Mouse (Mus musculus) cortical plate, adult 2 months (tissue): Measurements from ENCODE around the gene Mylk4. TPM values are rescaled to one million over a fixed set of nuclear protein-coding genes. Genes with fewer than 3 reads are reported as not detected.

Source experiments
- H3K27ac ChIP-seq: fragments of 200-500 bp; 2 replicates; pipeline ENCODE4 v1.5.1; 2012; ENCODE audit warnings: low read length, control low read depth, inconsistent platforms; ENCODE audit not compliant: insufficient read depth
- H3K4me1 ChIP-seq: fragments of 200-500 bp; 2 replicates; pipeline ENCODE4 v1.6.1; 2011; ENCODE audit warnings: low read length; ENCODE audit not compliant: control insufficient read depth, insufficient read depth
- H3K4me3 ChIP-seq: fragments of 200-500 bp; 2 replicates; pipeline ENCODE4 v1.5.1; 2011; ENCODE audit warnings: mild to moderate bottlenecking, low read length, control low read depth; ENCODE audit not compliant: insufficient read depth
- CTCF ChIP-seq: fragments of 200-500 bp; IDR thresholded peaks from 2 replicates; pipeline ENCODE4 v1.5.1; 2011; ENCODE audit warnings: mild to moderate bottlenecking, control low read depth, low read length; ENCODE audit not compliant: insufficient read depth; ENCODE audit errors: extremely low read depth
- POLR2A ChIP-seq: fragments of 200-500 bp; IDR thresholded peaks from 2 replicates; pipeline ENCODE4 v1.6.1; 2011; ENCODE audit warnings: mild to moderate bottlenecking, low read length, control low read depth; ENCODE audit not compliant: insufficient read depth; ENCODE audit errors: extremely low read depth
- polyA plus RNA-seq: library from polyadenylated mRNA; depleted of rRNA; stranded (reverse); fragments of >200 nt; gene quantifications from 2 replicates; pipeline ENCODE4 v1.2.3, GENCODE M21; 2012

Gene Mylk4
- polyA plus RNA-seq, 1 experiment = 0.15 TPM

GRCm38 (mm10) chr13:32800859-32801258 is 17.1 kb upstream of the Mylk4 start:
- no peak for TF ChIP-seq POLR2A
- no peak for TF ChIP-seq CTCF
- Histone ChIP-seq H3K27ac (no peak overlapping the region), H3K4me3 (no peak overlapping the region), H3K4me1 (peaks cover 8% of the 10 kb centered on the region; the same call in 1 of the 2 replicates)

DNA sequence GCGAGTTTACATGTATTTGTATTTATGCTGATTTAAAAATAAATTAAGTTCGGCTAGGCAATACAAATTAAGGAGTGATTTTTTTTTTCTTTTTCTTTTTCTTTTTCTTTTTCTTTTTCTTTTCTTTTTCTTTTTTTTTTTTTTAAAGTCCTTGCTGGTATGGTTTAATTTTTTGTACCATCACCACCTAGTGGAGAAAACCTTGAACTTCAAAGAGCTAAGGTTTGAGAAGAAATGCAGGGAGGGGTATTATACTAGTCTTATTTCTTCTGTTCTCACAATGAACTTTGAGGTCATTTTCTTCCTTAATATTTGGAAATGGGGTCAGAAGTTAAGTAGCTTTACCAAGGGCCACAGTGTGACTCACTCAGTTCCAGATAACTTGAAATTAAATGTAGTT is 15.4 kb upstream of the Mylk4 start:
- H3K4me1 ChIP-seq = peaks cover 6% of the 10 kb centered on the region; the same call in 1 of the 2 replicates
- H3K27ac ChIP-seq = no peak overlapping the region
- no peak overlapping the region for H3K4me3 ChIP-seq
- TF ChIP-seq POLR2A = no peak
- no peak for TF ChIP-seq CTCF

DNA sequence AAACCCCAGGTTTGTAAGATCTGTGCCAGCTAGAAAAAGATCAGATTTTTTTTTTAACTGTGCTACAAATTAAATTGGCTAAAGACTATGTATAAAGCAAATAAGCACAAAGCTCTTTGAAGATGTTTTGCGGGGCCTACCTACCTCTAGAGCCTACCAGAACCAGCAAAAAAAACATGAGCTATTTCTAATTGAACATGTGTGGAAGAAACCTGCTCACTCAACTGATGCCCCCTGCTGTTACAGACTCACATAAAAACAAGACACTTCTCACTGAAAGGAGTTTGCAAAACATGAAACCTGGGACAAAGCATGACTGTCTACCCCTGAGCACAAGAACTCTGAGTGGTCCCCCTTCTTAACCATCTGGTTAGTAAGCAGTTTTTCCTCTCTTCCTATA is 13.3 kb upstream of the Mylk4 start:
- Histone ChIP-seq H3K4me1 (no peaks in the 10 kb centered on the region), H3K27ac (no peak overlapping the region), H3K4me3 (no peak overlapping the region)
- TF ChIP-seq POLR2A (no peak), CTCF (0 out of 2 replicates have a peak, but pooled peaks have one; percentile 4)

- Histone ChIP-seq H3K4me3 (no peak overlapping the region), H3K27ac (no peak overlapping the region), H3K4me1 (no peaks in the 10 kb centered on the region)
- no peak for TF ChIP-seq POLR2A
- no peak for TF ChIP-seq CTCF
These were observed 11.4 kb upstream of the Mylk4 start for GRCm38 (mm10) chr13:32795166-32795565.

DNA sequence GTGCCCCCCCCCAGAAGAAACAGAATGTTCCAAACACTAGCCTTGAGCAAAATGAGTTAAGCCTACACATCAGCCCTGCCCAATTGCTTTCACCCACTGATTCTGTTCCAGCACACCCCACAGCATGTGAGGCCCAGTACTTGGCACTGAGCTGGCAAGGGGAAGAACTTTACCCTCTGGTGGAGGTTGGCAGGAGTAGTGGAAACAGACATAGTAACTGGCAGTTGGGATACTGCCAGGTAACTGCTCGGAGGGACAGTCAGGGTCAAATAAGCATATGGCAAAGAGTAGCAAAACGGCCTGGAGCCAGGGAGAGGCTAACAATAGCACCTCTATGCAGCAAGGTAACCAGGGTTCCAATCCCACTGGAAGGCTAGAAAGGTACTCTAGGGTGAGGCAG is 10.9 kb upstream of the Mylk4 start:
- Histone ChIP-seq H3K4me3 (no peak overlapping the region), H3K27ac (no peak overlapping the region), H3K4me1 (no peaks in the 10 kb centered on the region)
- TF ChIP-seq POLR2A (no peak), CTCF (no peak)

DNA sequence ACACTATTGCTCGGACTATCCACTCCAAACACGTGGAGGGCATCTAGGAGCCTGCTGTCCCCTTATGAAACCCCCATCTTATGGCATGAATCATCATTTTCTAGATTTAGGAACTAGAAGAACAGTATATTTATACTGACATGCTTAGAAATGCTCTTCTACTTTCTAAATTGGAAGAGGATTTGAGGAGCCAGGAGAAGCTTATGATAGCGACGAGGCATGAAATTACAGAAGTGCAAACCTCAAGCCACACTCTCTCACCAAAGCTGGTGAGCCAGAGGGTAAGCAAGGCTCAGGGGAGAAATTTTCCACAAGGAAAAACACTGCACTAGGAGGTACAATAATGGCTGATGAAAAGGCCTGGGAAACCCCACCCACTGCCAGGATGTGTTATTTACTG is 6.0 kb upstream of the Mylk4 start:
- H3K27ac ChIP-seq = no peak overlapping the region
- TF ChIP-seq POLR2A (no peak), CTCF (no peak)
- no peak overlapping the region for H3K4me3 ChIP-seq
- H3K4me1 ChIP-seq = no peaks in the 10 kb centered on the region

DNA sequence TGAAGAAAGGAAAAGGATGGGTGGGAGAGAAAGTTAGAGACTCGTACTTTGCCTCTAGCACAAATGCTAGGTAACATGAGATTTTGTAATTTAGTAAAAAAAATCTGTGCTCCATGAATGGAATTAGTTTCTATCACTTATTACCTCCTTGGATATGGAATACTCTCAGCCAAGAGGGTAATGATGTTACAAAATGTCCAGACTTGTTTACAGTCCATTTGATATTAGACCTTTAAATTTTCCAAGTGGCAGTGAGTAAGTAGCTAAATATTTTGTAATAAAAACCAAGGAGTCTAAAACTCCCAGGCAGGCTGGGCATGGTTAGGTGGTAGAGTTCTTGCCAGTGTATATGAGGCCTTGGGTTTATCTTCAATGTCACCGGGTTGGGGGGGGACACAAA is 3.8 kb upstream of the Mylk4 start:
- TF ChIP-seq CTCF (no peak), POLR2A (no peak)
- Histone ChIP-seq H3K27ac (no peak overlapping the region), H3K4me3 (no peak overlapping the region), H3K4me1 (no peaks in the 10 kb centered on the region; the same call in 1 of the 2 replicates)

DNA sequence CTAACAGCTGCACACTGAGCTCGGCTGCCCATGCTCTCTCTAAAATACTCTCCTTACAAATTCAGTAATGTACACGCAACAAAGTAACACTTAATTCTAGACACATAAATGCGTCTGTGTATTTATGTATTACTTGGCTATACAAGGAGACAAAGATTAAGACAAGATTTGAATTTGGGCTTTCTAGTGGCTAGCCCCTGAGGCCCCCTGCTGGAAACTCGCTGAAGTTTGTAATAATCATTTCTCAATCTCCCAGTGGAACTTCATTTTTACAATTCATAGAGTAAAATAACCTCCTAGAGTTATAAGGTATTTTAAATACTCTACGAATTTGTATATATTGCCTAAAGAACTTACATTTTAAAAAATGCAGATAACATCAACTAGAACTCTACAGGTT is 699 bp downstream of the Mylk4 start:
- Histone ChIP-seq H3K4me1 (no peaks in the 10 kb centered on the region; the same call in 1 of the 2 replicates), H3K27ac (no peak overlapping the region), H3K4me3 (no peak overlapping the region)
- TF ChIP-seq POLR2A = no peak
- TF ChIP-seq CTCF = 0 out of 2 replicates have a peak, but pooled peaks have one; percentile 18

- no peak for TF ChIP-seq CTCF
- TF ChIP-seq POLR2A = no peak
- Histone ChIP-seq H3K27ac (no peak overlapping the region), H3K4me1 (peaks cover 2% of the 10 kb centered on the region; the same call in 1 of the 2 replicates), H3K4me3 (no peak overlapping the region)
These were observed 4.9 kb downstream of the Mylk4 start for GRCm38 (mm10) chr13:32778861-32779260.

GRCm38 (mm10) chr13:32776350-32776749 is 7.4 kb downstream of the Mylk4 start:
- H3K4me3 ChIP-seq = no peak overlapping the region
- no peak overlapping the region for H3K27ac ChIP-seq
- 0 out of 2 replicates have a peak, but pooled peaks cover 2% of the 10 kb centered on the region for H3K4me1 ChIP-seq
- no peak for TF ChIP-seq POLR2A
